Mouse (Mus musculus): Measurements from ENCODE around the gene Alad. TPM values are rescaled to one million over a fixed set of nuclear protein-coding genes. Genes with fewer than 3 reads are reported as not detected.
A peak's percentile ranks its signal among the peaks of the same experiment; 100 is the strongest.

Alad gene
- polyA plus RNA-seq, 1 experiment from 2014 or later, result 111 TPM

DNA sequence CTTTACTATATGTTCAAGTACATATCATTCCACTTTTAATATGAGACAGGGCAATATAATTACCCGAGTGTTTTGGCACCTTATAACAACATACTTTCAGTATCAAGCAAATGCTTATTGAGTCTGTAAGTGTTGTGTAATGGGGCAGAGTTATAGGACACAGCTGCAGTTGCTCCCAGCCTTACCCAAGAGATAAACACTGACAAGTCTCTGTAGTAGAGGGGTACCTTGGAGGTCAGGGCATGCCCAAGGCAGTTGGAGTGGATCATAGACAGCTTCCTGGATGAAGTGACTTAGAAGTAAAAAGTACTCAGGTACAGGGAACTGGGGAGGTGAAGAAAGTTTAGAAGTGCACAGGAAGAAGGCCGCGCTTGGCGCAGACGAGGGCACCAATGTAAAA, 32.5 kb downstream of the Alad start:
- no peak overlapping the region for H3K4me2 ChIP-seq (replicated peaks; ENCODE audit: low read depth, low read length)
- no peaks in the 10 kb centered on the region for H3K9me3 ChIP-seq (ENCODE audit: low read length)
- H3K36me3 ChIP-seq (ENCODE audit: insufficient read depth, low read length), result no peaks in the 10 kb centered on the region
- DNase-seq (ENCODE audit: low spot score) (peak; percentile 63), ATAC-seq (peak; percentile 74)
- no peak overlapping the region for H3K4me3 ChIP-seq (ENCODE audit: low read depth, low read length)
- H3K27ac ChIP-seq (ENCODE audit: low read length), result no peak overlapping the region
- TF ChIP-seq EP300 (IDR thresholded peaks at IDR 0.05), result no peak
- TF ChIP-seq CTCF (IDR thresholded peaks at IDR 0.05), result no peak
- H3K9ac ChIP-seq (replicated peaks; ENCODE audit: low read depth), result no peak overlapping the region
- 81% methylated on average over 5 of the region's 5 CpGs for WGBS
- peaks cover 13% of the 10 kb centered on the region; the same call in 1 of the 2 replicates for H3K4me1 ChIP-seq (ENCODE audit: insufficient read depth, low read depth, low read length)
- H3K27me3 ChIP-seq (replicated peaks; ENCODE audit: insufficient read depth, low read length), result no peaks in the 10 kb centered on the region

DNA sequence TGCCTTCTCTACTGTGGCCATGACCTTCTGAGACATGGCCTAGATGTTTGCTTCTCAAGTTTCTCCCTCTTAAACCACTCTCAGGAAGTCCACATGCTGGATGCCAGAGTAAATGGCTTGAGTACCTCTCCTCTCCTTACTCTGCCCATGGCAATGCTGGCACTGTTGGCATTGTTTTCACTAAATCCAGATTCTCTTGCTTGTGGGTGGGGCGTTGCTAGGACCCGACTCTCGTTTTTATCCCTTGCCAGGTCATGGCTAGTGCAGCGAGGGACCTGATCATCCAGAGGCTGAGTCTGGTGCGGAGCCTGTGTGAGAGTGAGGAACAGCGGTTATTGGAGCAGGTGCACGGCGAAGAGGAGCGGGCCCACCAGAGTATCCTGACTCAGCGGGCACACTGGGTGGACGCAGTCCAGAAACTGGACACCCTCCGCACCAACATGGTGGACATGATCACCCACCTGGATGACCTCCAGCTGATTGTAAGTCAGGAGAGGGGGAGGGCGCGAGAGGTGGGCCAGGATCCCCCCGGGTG, 33.5 kb downstream of the Alad start:
- peak; percentile 39; the same call in 1 of the 2 replicates for ATAC-seq
- H3K36me3 ChIP-seq (ENCODE audit: insufficient read depth, low read length), result no peaks in the 10 kb centered on the region

GRCm38 (mm10) chr4:62485450-62486161, 34.1 kb downstream of the Alad start:
- Histone ChIP-seq H3K36me3 (ENCODE audit: insufficient read depth, low read length) (no peaks in the 10 kb centered on the region), H3K27me3 (replicated peaks; ENCODE audit: insufficient read depth, low read length) (no peaks in the 10 kb centered on the region), H3K4me1 (ENCODE audit: insufficient read depth, low read depth, low read length) (peaks cover 13% of the 10 kb centered on the region; the same call in 1 of the 2 replicates), H3K9ac (replicated peaks; ENCODE audit: low read depth) (no peak overlapping the region), H3K27ac (ENCODE audit: low read length) (0 out of 2 replicates have a peak overlapping the region, but pooled peaks have one; percentile 47), H3K4me2 (replicated peaks; ENCODE audit: low read depth, low read length) (no peak overlapping the region), H3K9me3 (ENCODE audit: low read length) (no peaks in the 10 kb centered on the region), H3K4me3 (ENCODE audit: low read depth, low read length) (no peak overlapping the region)
- ATAC-seq, result peak; percentile 26
- TF ChIP-seq CTCF (IDR thresholded peaks at IDR 0.05), result no peak
- TF ChIP-seq EP300 (IDR thresholded peaks at IDR 0.05), result no peak
- whole genome bisulfite sequencing, result 67% methylated on average over 8 of the region's 8 CpGs
- DNase-seq (ENCODE audit: low spot score), result peak; percentile 65

More for the DNA sequence above, 33.5 kb downstream of the Alad start:
- Histone ChIP-seq H3K4me2 (replicated peaks; ENCODE audit: low read depth, low read length) (no peak overlapping the region), H3K27me3 (replicated peaks; ENCODE audit: insufficient read depth, low read length) (no peaks in the 10 kb centered on the region), H3K9ac (replicated peaks; ENCODE audit: low read depth) (no peak overlapping the region), H3K4me3 (ENCODE audit: low read depth, low read length) (no peak overlapping the region), H3K9me3 (ENCODE audit: low read length) (no peaks in the 10 kb centered on the region), H3K4me1 (ENCODE audit: insufficient read depth, low read depth, low read length) (peaks cover 13% of the 10 kb centered on the region; the same call in 1 of the 2 replicates), H3K27ac (ENCODE audit: low read length) (0 out of 2 replicates have a peak overlapping the region, but pooled peaks have one; percentile 47)
- DNase-seq (ENCODE audit: low spot score), result peak; percentile 49
- WGBS, result 80% methylated on average over 15 of the region's 15 CpGs
- TF ChIP-seq EP300 (IDR thresholded peaks at IDR 0.05) (no peak), CTCF (IDR thresholded peaks at IDR 0.05) (no peak)

DNA sequence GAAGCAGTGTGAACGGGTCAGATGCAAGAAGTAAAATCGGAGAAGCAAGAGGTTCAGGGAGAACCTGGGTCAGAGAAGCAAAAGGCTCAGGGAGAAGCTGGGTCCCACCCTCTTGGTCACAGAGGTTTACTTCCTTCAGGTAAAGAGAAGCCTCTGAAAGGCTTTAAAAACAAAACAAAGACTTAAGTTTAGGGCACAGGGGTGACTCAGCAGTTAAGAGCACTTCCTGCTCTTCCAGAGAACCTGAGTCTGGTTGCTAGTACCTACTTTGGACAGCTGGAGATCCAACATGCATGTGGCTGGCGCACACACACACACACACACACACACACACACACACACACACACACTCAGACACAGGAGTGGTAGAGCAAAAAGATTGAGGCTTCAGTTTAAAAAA, 34.8 kb downstream of the Alad start:
- ATAC-seq, result no peak
- DNase-seq (ENCODE audit: low spot score), result no peak
- Histone ChIP-seq H3K36me3 (ENCODE audit: insufficient read depth, low read length) (no peaks in the 10 kb centered on the region), H3K9ac (replicated peaks; ENCODE audit: low read depth) (no peak overlapping the region), H3K4me3 (ENCODE audit: low read depth, low read length) (no peak overlapping the region), H3K27me3 (replicated peaks; ENCODE audit: insufficient read depth, low read length) (no peaks in the 10 kb centered on the region), H3K4me2 (replicated peaks; ENCODE audit: low read depth, low read length) (no peak overlapping the region), H3K27ac (ENCODE audit: low read length) (0 out of 2 replicates have a peak overlapping the region, but pooled peaks have one; percentile 47), H3K4me1 (ENCODE audit: insufficient read depth, low read depth, low read length) (peaks cover 13% of the 10 kb centered on the region; the same call in 1 of the 2 replicates), H3K9me3 (ENCODE audit: low read length) (no peaks in the 10 kb centered on the region)
- 63% methylated on average over 3 of the region's 3 CpGs for WGBS
- TF ChIP-seq EP300 (IDR thresholded peaks at IDR 0.05) (no peak), CTCF (IDR thresholded peaks at IDR 0.05) (no peak)

GRCm38 (mm10) chr4:62480709-62481605, 38.8 kb downstream of the Alad start:
- TF ChIP-seq EP300 (IDR thresholded peaks at IDR 0.05) (no peak), CTCF (IDR thresholded peaks at IDR 0.05) (no peak)
- no peaks in the 10 kb centered on the region for H3K27me3 ChIP-seq (replicated peaks; ENCODE audit: insufficient read depth, low read length)
- no peak overlapping the region for H3K9ac ChIP-seq (replicated peaks; ENCODE audit: low read depth)
- peak overlapping the region; percentile 6; the same call in 1 of the 2 replicates for H3K27ac ChIP-seq (ENCODE audit: low read length)
- DNase-seq (ENCODE audit: low spot score) (peak; percentile 55), ATAC-seq (no peak)
- H3K9me3 ChIP-seq (ENCODE audit: low read length), result no peaks in the 10 kb centered on the region
- no peaks in the 10 kb centered on the region for H3K36me3 ChIP-seq (ENCODE audit: insufficient read depth, low read length)
- H3K4me2 ChIP-seq (replicated peaks; ENCODE audit: low read depth, low read length), result peak overlapping the region; percentile 76
- H3K4me1 ChIP-seq (ENCODE audit: insufficient read depth, low read depth, low read length), result peaks cover 6% of the 10 kb centered on the region; the same call in 1 of the 2 replicates
- WGBS, result 20% methylated on average over 10 of the region's 10 CpGs
- H3K4me3 ChIP-seq (ENCODE audit: low read depth, low read length), result peak overlapping the region; percentile 51

Measured in lung, postnatal 0 days (tissue).